ENCODE assay signal across 8 mouse cellular contexts in the genomic region with DNA sequence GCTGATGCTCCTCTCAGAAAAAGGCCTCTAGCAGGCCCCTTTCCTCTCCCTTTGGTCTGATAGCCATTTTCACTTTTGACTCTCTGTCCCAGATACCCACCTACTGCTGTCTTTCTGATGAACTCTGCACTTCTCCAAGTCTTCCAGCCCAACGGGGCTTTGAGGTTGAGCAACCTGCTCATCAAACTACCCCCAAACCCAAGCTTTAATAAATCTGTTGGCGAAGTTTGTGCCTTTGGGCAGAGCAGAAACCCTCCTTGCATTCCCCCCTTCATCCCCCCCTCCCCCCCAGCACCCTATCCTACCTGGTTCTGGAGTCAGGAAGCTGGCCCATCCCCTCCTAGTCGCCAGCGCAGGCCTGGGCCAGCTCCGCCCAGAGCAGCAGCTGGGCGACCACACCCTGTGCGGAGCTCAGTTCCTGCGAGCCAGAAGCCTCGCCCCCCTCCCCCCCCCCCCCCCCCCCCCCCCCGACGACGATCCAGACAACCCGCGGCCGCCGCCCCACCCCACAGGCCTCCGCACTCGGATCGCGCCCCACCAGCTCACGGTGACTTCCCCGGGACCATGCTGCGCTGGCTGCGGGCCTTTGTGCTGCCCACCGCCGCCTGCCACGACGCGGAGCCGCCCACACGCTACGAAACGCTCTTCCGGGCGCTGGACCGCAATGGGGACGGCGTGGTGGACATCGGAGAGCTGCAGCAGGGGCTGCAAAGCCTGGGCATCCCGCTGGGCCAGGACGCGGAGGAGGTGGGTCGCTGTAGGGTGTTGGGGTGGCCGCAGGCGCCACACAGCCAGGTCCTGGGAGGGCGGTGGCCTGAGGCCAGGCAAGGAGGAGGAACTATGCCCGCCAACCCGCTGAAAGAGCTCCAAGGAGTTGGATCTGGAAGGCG. TPM values are rescaled to one million over a fixed set of nuclear protein-coding genes. Genes with fewer than 3 reads are reported as not detected.
DNase-seq lines count a peak whose midpoint lies in the region; TF ChIP-seq lines count a peak whose summit lies in the region.

A gene (plus strand): TSS at position 509 of the 890 bp plus-strand sequence.

- peaks cover 15% of the 10 kb centered on the region for H3K27me3 ChIP-seq in forebrain, embryonic 10.5 days (ENCODE audit: poor library complexity, severe bottlenecking)

- TF ChIP-seq CTCF in bone marrow, adult 2 months (IDR thresholded peaks at IDR 0.05; ENCODE audit: control insufficient read depth, insufficient read depth, low read length) = no peak

- H3K27ac ChIP-seq in bone marrow, adult 2 months (ENCODE audit: control insufficient read depth, insufficient read depth, low read depth, low read length, poor library complexity) = peak within 1 kb of the TSS; percentile 97
- H3K27ac ChIP-seq in forebrain, embryonic 10.5 days = peak within 1 kb of the TSS; percentile 96

- no peak; the same call in 1 of the 2 replicates for TF ChIP-seq POLR2A in bone marrow, adult 2 months (IDR thresholded peaks at IDR 0.05; ENCODE audit: borderline replicate concordance, control insufficient read depth, low read depth, low read length)

- intact Hi-C loops in heart, postnatal 10 days (cut with DNase I) = no loop called here

- no peaks in the 10 kb centered on the region for H3K9me3 ChIP-seq in forebrain, embryonic 10.5 days

- H3K36me3 ChIP-seq in forebrain, embryonic 10.5 days (replicated peaks) = peaks cover 9% of the 10 kb centered on the region

- peak within 1 kb of the TSS; percentile 84 for H3K4me3 ChIP-seq in bone marrow, adult 2 months (replicated peaks; ENCODE audit: control insufficient read depth, low read depth, low read length)
- H3K4me3 ChIP-seq in forebrain, embryonic 10.5 days = peak within 1 kb of the TSS; percentile 88

- DNase-seq in MEL-GATA-1-ER (ENCODE audit: extremely low read depth, low read depth) = peak; percentile 39
- DNase-seq in forebrain, embryonic 10.5 days (ENCODE audit: extremely low spot score, low spot score) = peak; percentile 73
- DNase-seq in heart, postnatal 10 days = peak; percentile 62 to 70
- DNase-seq in large intestine, adult 2 months (ENCODE audit: low read depth, low spot score) = no peak
- peak; percentile 60 for DNase-seq in lung, postnatal 36 days
- DNase-seq in retina, embryonic 14.5 days (ENCODE audit: low spot score) = peak; percentile 70
- DNase-seq in urinary bladder, postnatal 14 days (ENCODE audit: low spot score) = peak; percentile 63

- peaks cover 2% of the 10 kb centered on the region for H3K4me1 ChIP-seq in bone marrow, adult 2 months (ENCODE audit: control insufficient read depth, insufficient read depth, low read length)
- H3K4me1 ChIP-seq in forebrain, embryonic 10.5 days = peaks cover 24% of the 10 kb centered on the region

- under 1% methylated on average over 42 of the region's 49 CpGs for WGBS in bone marrow, adult 2 months
- 2% methylated on average over 34 of the region's 49 CpGs for WGBS in forebrain, embryonic 10.5 days
- under 1% methylated on average over 44 of the region's 49 CpGs for WGBS in large intestine, adult 2 months

RNA-seq across cellular contexts. Expression of the gene that starts here (rescaled TPM):
- 7.5 and 11.8 TPM in 2 replicates for polyA plus RNA-seq in bone marrow, adult 2 months (2011; ENCODE audit: insufficient read depth, insufficient read length, low replicate concordance, missing spikeins)
- polyA plus RNA-seq in forebrain, embryonic 10.5 days (2016; fragmentation: Nextera tagmentation; extraction: Ambion mirVana) = 24.7 and 25.5 TPM in 2 replicates
- 10 to 100 TPM; 14.3 to 16.0 TPM for total RNA-seq in heart, postnatal 10 days (2021)
- polyA plus RNA-seq in large intestine, adult 2 months (2012; rRNA removed) = 32.6 and 55.8 TPM in 2 replicates
